Mouse (Mus musculus) small intestine, adult 2 months (tissue): ENCODE results near the gene Sirt6.

Source experiments
- CTCF ChIP-seq: fragments of 200-500 bp; IDR thresholded peaks from 2 replicates; pipeline ENCODE4 v1.5.1; 2012; ENCODE audit warnings: low read depth, mild to moderate bottlenecking, control low read depth, inconsistent platforms, low read length, moderate library complexity, mixed read lengths; ENCODE audit not compliant: insufficient replicate concordance, insufficient read length; ENCODE audit errors: extremely low read depth
- POLR2A ChIP-seq: fragments of 200-500 bp; IDR thresholded peaks from 2 replicates; pipeline ENCODE4 v1.6.1; 2012; ENCODE audit warnings: low read depth, mild to moderate bottlenecking, control low read depth, inconsistent platforms, low read length, moderate library complexity

DNA sequence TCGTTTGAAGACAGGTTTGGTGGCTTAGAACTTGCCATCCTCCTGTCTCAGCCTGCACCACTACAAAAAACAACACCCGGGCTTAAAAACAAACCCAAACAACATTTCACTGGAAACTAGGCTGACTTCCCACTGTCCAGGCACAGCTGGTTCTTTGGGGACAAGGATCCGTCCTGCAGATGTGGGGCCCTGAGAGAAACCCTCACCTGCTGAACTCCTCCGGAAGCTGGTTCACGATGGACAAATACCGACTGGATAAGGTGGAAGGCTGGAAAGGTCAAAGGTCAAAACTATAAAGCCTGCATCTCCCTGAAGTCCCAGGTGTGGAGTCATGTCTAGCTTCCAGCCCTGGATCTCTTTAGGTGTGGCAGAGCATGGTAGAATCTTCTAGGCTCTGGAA is 28.7 kb downstream of the Sirt6 start:
- TF ChIP-seq CTCF (no peak), POLR2A (no peak)
